Mouse (Mus musculus): ENCODE data around the gene Ctps. TPM values are rescaled to one million over a fixed set of nuclear protein-coding genes. Genes with fewer than 3 reads are reported as not detected.

Gene Ctps
- total RNA-seq, 2 experiments from 2014 or later, result 13.4 to 20.4 TPM

GRCm38 (mm10) chr4:120581711-120582110, 11.6 kb upstream of the Ctps start:
- intact Hi-C loops (cut with DNase I; ENCODE audit: low total_unique reads), result loop anchor here (10.0 kb wide), 1 partner anchor 173 kb away; no protein-coding TSS in a partner anchor
- no peak for DNase-seq

DNA sequence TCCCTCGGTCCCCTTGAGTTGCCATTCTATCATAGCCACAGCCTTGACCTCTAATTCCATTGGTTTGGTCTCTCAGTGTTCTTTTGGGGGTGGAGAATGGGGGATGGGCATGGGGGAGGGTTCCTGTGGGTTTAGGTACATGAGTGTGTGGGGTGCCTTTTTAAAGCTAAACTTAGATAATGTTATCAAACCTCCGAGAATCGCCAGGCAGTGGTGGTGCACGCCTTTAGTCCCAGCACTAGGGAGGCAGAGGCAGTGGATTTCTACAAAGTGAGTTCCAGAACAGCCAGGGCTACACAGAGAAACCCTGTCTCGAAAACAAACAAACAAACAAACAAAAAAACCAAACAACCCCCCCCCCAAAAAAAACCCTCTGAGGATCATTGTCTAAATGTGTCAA, 10.8 kb upstream of the Ctps start:
- no peak for DNase-seq
- intact Hi-C loops (cut with DNase I; ENCODE audit: low total_unique reads), result loop anchor here (10.0 kb wide), 1 partner anchor 174 kb away; no protein-coding TSS in a partner anchor

GRCm38 (mm10) chr4:120571691-120572090, 1.6 kb upstream of the Ctps start:
- intact Hi-C loops (cut with DNase I; ENCODE audit: low total_unique reads), result no loop called here
- DNase-seq, result no peak

DNA sequence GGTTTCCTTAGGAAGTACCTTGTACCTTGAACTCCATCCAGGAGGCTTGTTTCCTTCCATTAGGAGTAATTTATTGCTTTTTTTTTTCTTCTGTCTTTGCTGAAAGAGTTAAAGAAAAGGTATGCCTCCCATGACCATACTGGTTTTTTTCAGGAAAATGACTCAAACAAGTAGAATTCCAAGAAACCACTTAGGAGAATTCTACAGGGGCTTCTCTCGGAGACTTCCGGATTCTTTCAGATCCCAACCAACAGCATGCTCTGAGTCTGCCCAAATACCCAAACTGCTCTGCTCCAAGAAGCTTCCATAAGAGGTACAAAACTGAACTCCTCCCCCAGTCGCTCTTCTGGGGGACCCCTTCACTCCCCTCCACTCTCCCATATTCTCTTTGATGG, 991 bp upstream of the Ctps start:
- intact Hi-C loops (cut with DNase I; ENCODE audit: low total_unique reads), result no loop called here
- no peak for DNase-seq

GRCm38 (mm10) chr4:120570438-120571069, 478 bp upstream of the Ctps start:
- intact Hi-C loops (cut with DNase I; ENCODE audit: low total_unique reads), result no loop called here
- DNase-seq, result no peak

DNA sequence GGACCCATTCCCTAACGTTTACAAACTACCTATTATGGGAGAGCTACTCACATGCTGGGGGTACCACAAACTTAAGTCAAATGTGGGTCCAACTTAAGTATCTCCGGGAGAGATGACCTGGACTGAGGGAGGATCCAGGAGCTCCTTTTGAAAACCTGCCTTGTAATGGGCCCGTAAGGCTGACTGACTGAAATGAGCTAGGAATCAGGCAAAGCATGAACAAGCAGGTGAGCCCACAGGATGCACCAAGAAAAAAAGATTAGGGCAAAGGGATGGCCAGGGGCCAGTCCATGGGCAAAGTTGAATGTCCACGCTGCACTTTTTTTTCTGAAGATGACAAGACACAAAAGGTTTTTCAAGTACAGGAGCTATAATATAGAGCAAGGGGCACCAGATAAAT, 1.1 kb downstream of the Ctps start:
- no peak for DNase-seq
- intact Hi-C loops (cut with DNase I; ENCODE audit: low total_unique reads), result no loop called here

GRCm38 (mm10) chr4:120568005-120568404, 2.1 kb downstream of the Ctps start:
- intact Hi-C loops (cut with DNase I; ENCODE audit: low total_unique reads), result no loop called here
- DNase-seq, result no peak

- intact Hi-C loops (cut with DNase I; ENCODE audit: low total_unique reads), result no loop called here
- no peak for DNase-seq
These were observed 4.3 kb downstream of the Ctps start for GRCm38 (mm10) chr4:120565726-120566125.

DNA sequence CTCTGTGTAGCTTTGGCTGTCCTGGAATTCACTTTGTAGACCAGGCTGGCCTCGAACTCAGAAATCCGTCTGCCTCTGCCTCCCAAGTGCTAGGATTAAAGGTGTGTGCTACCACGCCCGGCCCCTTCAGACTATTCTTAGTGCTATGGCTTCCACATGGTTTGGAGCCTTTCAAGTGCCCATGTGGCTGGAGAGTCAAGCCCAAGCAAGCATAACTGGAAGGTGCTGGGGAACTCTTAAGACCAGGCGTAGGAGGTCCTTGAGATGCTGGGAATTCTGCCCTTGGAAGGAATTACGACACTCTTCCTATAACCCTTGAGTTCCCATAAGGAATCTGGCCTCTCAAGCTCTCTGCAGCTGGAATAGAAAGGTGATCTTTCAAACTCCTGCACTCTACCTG, 13.5 kb downstream of the Ctps start:
- intact Hi-C loops (cut with DNase I; ENCODE audit: low total_unique reads), result no loop called here
- no peak for DNase-seq

DNA sequence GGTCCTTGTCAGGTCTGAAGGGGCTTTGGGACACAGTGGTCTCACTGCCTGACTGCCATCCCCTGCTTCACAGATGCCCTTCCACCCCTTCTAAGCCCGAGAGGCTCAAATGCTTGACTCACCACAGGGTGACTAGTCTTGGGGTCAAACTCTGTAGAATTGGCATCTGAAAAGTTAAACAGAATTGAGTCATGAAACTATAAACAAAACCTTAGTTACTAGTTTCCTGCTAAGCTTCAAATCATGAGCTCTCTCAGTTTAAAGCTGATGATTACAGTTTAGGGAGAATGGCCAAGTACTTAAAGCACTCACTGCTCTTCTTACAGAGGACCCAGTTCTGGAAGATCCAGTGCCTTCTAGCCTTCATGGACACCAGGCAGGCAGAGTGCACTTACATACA, 25.2 kb downstream of the Ctps start:
- intact Hi-C loops (cut with DNase I; ENCODE audit: low total_unique reads), result no loop called here
- DNase-seq, result no peak

DNA sequence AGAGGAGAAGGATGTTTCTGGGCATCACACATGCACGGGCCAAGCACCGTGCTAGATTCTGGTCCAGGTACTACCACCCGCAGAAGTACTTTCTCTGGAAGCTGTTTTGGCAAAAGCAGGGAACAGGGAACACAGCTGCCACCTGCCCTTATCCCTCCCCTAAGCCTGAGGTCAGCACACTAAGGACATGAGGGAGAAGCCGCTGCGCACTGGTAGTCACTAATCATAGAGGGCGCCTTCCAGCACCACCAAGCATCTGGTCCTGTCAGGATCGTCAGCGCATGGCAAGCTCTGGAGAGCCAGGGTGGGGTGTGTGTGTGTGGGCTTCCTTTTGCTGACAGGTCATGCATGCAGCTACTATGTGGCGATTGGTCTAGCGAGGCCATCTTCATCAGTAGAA, 31.4 kb downstream of the Ctps start:
- intact Hi-C loops (cut with DNase I; ENCODE audit: low total_unique reads), result no loop called here
- no peak for DNase-seq

DNA sequence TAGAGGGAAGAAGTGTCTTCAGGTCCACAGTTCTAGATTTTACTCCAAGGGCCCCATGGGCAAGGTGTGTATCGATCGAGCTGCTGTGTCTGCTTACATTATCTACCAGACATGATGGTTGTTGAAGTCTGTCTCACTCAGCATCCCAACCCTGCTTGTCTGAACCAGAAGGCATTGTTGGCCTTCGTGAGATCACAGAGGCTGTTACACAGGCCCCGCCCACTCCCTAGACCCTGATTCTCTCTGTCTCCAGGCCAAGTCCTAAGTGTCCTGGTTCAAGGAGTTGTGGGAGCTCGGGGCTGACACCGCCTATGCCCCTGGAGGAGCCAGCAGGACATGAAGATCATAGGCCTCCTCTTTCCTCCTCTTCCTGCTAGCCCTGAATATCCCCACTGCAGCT, 38.1 kb downstream of the Ctps start, which contains the start of gene Slfnl1:
Gene Slfnl1 (plus strand): TSS at position 246 of the 400 bp plus-strand sequence.
- no peak for DNase-seq
- intact Hi-C loops (cut with DNase I; ENCODE audit: low total_unique reads), result no loop called here

DNA sequence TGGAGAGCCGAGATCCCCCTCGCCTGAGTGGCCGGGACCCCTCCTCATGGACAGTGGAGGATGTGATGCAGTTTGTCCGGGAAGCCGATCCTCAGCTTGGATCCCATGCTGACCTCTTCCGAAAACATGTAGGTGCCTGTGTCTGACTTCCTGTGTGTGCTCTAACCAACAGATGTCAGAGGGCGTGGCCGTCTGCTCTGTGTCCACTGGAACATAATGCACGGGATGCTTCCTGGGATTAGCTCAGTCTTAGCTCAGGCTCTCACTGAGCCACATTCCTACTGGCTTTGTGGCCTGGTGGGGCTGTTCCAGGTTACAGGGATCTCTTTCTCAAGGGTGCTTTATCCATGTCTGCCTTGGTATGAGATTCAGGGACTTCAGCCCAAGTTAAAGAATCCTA, 41.9 kb downstream of the Ctps start:
- intact Hi-C loops (cut with DNase I; ENCODE audit: low total_unique reads), result no loop called here
- DNase-seq, result no peak

GRCm38 (mm10) chr4:120523092-120523491, 47.0 kb downstream of the Ctps start:
- intact Hi-C loops (cut with DNase I; ENCODE audit: low total_unique reads), result no loop called here
- DNase-seq, result no peak

GRCm38 (mm10) chr4:120522351-120522750, 47.7 kb downstream of the Ctps start:
- intact Hi-C loops (cut with DNase I; ENCODE audit: low total_unique reads), result no loop called here
- no peak for DNase-seq

GRCm38 (mm10) chr4:120521761-120522160, 48.3 kb downstream of the Ctps start:
- intact Hi-C loops (cut with DNase I; ENCODE audit: low total_unique reads), result no loop called here
- DNase-seq, result no peak

DNA sequence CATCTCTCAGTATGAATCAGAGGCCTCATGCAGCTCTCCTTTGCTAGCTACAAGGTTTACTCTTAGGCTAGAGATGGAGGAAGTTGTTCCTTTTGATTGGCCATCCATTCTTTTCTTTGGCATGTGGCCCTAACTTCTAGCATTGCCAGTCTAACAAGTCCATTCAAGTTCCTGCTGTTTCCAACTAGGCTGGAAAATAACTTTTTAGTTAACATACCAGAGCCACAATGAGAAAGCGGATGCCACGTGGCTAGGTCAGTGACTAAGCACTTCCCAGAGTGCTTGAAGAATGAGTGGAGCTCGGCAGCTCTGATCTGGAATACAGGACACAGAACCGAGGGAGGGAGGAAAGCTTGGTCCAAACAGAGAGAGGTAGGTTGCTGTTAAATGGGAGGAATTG, 52.7 kb downstream of the Ctps start:
- intact Hi-C loops (cut with DNase I; ENCODE audit: low total_unique reads), result no loop called here
- no peak for DNase-seq

DNA sequence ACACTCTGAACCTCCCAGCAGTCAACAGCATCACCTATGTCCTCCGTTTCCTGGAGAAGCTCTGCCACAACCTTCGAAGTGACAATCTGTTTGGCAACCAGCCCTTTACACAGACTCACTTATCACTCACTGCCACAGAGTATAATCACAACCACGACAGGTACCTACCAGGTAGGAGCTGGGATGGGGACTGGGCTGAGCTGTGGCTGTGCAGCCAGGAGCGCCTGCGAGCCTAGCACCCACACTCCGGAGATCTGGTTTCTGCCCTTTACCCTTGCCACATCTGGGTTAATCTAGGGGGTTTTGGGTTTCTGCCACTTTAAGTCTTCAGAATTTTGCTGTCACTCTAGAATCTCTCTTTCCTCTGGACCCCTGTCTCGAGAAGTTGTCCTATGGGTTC, 53.2 kb downstream of the Ctps start:
- no peak for DNase-seq
- intact Hi-C loops (cut with DNase I; ENCODE audit: low total_unique reads), result no loop called here

DNA sequence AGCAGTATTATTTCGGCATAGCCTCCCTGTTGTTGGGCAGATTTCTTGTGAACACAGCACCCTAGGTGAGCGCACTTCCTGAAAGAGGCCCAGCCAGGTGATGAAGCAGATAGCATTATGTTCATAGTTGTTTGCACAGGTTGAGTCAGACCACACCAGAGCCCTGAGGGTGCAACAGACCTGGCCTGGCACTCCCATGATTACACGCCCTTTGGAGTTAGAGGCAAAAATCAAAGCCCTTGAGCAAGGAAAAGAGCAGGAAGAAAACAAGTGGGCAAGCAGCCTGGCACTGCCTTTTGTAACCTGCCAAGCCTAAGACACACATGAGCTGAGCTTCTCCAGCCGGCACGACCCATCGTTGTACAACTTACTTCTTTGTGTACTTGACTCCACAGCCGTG, 53.6 kb downstream of the Ctps start:
- intact Hi-C loops (cut with DNase I; ENCODE audit: low total_unique reads), result no loop called here
- DNase-seq, result no peak

GRCm38 (mm10) chr4:120514366-120514765, 55.7 kb downstream of the Ctps start:
- DNase-seq, result no peak
- intact Hi-C loops (cut with DNase I; ENCODE audit: low total_unique reads), result no loop called here

DNA sequence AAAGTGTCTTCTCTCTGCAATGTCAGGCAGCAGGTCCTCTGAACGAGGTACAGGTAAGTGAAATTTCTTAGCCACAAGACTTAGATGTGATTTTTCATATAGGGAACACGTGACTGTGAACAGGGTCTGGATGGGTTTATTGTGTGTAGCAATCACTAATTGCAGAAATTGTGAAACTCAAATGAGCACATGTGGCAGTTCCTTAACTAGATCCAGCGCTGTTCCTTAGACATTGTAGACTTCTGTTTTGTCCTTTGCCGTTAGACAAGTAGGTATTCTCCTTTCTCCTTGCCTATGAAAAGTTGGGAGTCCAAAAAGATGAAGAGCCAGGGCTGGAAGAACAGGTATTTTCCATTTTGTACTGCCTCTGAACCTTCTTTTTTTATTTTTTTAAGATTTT, 58.9 kb downstream of the Ctps start:
- intact Hi-C loops (cut with DNase I; ENCODE audit: low total_unique reads), result no loop called here
- no peak for DNase-seq

DNA sequence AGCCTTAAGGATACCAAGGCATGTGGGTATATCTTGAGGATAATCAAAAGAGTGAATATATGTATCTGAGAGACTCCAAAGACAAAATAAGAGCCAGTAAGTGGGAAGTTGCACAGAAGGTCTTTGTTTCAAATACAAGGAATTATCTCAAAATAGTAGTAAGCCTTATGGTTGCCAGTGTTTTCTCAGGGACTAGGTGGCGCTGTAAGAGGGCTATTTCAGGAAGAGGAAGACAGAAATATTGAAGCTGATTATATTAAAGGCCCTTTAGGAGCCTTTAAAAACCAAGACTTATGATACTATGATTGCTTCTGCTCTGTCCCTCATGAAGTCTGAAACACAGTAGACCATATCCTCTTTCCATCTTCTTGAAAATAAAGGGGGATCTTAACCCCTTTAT, 63.1 kb downstream of the Ctps start:
- DNase-seq, result no peak
- intact Hi-C loops (cut with DNase I; ENCODE audit: low total_unique reads), result no loop called here
